Mouse (Mus musculus) retina, postnatal 7 days (tissue): ENCODE results near the gene Tmem179b.
A peak's percentile ranks its signal among the peaks of the same experiment; 100 is the strongest.

Experiments used
- DNase-seq: peaks from one replicate; pipeline ENCODE4 v3.0.0-alpha.2; 2012; ENCODE audit warnings: low read depth, low spot score

Tmem179b gene

DNA sequence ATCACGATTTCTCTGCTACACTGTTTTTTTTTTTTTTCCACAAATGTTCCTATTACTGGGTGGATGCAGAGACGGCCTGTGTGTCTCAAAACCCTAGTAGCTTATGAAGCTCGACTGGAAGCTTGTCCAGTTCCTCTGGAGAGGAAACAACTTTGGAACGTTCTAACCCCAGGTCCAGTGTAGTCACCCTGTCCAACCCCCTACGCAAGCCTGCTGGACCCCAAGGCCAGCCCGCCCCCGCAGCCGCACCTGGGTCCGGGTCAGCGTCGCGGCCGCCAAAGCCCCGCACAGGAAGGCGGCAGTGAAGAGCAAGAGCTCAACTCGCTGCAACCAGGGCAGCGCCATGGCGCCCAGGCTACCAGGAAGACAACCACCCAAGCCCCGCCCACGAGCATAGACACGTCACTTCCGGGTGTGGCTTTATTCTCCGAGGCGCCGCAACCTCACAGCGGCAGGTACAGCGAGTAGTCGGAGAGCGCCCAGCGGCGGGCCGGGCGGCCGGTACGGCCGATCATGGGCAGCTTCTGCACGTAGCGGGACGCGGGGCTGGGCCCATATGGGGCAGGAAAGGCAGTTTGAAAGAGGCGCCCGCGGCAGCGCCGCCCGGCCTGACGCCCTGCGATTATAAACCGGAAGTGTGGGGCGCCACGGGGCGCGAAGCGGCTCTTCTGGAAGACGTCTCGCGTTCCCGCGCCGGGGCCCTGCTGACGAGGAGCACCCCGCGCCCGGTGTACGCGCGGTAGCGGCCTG, at the start of gene Tmem179b:
Gene Tmem179b (minus strand): TSS at position 382 of the 750 bp plus-strand sequence.
- DNase-seq = peak; percentile 96

DNA sequence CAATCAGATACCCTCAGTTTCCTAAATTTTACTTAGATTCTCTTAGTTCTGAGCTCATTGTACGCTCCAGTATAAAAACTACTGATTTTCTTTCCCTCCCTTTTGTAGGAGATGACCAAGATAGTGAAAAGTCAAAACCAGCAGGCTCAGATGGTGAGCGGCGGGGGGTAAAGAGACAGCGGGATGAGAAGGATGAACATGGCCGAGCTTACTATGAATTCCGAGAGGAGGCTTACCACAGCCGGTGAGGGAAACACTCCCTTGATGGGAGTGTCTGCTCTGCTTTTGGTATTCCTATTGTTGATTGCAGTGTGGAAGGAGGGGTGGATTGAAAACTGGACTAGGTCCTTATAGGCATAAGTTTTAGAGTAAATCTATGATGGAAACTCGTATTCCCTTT, 48.4 kb upstream of the Tmem179b start:
- DNase-seq = no peak

GRCm38 (mm10) chr19:8821146-8821545, 46.9 kb upstream of the Tmem179b start:
- no peak for DNase-seq

- DNase-seq = no peak
Observed at GRCm38 (mm10) chr19:8820424-8820956, 46.2 kb upstream of the Tmem179b start.

- DNase-seq = peak; percentile 97
Observed at GRCm38 (mm10) chr19:8819596-8820423, 45.5 kb upstream of the Tmem179b start, which contains the start of gene Hnrnpul2. Gene Hnrnpul2 (plus strand): TSS chr19:8820010.

GRCm38 (mm10) chr19:8818801-8819595, 44.7 kb upstream of the Tmem179b start, which contains the start of gene Ttc9c:
Gene Ttc9c (minus strand): TSS chr19:8819333.
- DNase-seq = peak; percentile 92

DNA sequence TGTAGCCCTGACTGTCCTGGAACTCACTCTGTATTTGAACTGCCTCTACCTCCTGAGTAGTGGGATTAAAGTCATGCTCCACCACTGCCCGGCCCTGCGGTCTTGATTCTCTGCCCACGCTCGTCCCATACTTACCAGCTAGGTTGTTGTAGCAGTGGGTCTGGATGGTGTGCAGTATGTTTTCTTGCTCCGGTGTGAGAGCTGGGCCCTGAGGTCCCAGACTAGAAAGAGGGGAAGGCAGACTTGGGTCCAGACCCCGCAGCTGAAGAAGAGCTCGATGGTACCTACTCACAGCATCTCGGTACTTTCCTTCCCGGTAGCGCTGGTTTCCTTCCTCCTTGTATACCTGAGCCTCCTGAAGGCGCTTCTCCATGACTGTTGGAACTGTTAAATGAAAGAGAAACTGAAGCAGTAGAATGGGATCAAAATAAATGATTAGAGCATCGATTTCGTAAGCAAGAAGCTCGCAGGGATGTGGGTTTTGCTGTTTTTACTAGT, 44.1 kb upstream of the Tmem179b start:
- no peak for DNase-seq

- peak; percentile 70 for DNase-seq
Observed at GRCm38 (mm10) chr19:8817001-8817400, 42.7 kb upstream of the Tmem179b start.

GRCm38 (mm10) chr19:8815812-8816211, 41.5 kb upstream of the Tmem179b start:
- DNase-seq = no peak

- no peak for DNase-seq
Observed at GRCm38 (mm10) chr19:8806810-8807209, 32.5 kb upstream of the Tmem179b start.

GRCm38 (mm10) chr19:8803879-8804660, 29.8 kb upstream of the Tmem179b start:
- DNase-seq = no peak

DNA sequence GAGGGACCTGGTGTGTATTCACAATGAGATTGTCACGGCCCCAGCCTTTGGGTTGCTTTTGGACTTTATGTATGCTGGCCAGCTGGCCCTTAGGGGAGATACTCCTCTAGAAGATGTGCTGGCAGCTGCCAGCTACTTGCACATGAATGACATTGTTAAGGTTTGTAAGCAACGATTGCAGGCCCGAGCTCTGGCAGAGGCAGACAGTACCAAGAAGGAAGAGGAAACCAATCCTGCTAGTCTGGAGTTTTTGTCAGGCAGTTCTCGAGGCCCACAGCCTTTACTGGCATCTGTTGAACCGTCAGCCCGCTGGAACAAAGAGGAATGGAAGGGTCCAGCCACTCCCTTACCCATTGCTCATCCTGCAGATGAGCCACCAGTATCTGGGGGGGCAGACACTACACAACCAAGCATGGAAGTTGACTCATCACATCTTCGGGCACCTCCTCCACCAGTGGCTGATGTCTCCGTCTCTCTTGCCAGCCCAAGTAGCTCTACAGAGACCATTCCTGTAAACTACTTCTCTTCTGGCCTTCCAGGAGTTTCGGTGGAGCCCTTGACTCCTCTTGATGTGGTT, 29.0 kb upstream of the Tmem179b start:
- no peak for DNase-seq

DNA sequence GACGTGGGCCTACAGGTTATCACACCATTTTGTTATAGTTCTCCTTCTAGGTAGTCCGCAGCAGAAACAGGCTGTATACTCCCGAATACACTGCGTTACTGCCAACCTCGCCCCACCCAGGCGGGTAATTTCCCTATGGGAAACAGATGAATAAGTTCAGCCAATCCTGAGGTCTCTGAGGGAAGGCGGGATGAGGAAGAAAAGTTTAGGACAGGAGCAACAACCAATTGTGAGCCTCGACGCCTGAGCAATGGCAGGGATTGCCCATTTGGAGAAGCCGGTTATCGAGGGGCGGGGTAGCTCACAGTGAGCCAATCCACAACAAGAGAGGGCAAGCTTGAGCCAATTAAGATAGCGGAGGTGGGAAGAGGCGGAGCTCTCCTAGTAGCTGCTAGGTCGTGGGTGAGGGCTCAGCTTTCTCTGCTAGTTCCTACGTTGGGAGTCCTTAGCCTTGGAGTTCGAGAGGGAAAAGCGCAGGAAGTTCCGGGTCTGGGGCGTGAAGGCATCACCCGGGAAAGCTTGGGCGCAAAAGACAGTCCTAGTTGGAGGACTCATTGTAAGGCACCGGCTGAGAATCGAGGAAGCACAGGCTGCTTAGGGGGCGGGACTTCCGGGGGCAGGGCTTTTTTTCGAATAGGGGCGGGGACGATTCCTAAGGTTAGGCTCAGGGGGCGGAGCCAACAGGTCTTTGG, 28.0 kb upstream of the Tmem179b start, which contains the start of gene Zbtb3:
Gene Zbtb3 (plus strand): TSS at position 426 of the 692 bp plus-strand sequence.
- DNase-seq = peak; percentile 90

DNA sequence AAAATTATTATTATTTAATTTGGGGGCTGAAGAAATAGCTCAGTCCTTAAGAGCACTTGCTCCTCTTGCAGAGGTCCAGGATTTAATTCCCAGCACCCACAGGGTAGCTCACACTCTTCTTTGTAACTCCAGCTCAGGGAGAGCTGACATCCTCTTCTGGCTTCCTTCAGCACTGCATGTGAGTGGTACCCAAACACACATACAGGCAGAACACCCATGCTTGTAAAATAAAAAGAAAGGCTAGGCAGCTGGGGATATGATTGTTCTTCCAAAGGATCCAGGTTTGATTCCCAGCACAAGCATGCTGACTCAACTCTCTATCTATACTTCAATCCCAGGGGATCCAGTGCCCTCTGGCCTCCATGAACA, 24.7 kb upstream of the Tmem179b start:
- no peak for DNase-seq

GRCm38 (mm10) chr19:8798264-8798946, 24.1 kb upstream of the Tmem179b start, which contains the start of gene Polr2g:
Gene Polr2g (minus strand): TSS chr19:8798577.
- DNase-seq = peak; percentile 81

DNA sequence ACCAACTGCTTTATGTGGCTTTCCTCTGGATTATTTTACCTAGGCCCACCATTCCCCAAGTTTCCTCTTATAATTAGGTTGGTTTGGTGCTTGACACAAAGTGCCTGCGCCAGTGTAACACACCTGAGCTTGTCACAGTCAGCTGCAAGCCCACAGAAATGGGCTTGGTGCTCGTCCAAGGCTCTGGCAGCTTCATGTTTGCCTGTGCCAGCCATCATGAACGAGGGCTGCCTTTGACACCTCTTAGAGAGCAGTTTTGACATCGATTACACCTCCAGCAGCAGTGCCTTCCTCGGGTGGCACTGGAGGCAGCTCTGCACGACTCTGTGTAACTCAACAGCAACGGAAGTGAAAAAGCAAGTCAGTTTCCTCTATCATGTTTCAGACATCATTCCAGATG, 15.9 kb upstream of the Tmem179b start:
- DNase-seq = no peak

GRCm38 (mm10) chr19:8789171-8789570, 14.9 kb upstream of the Tmem179b start:
- DNase-seq = no peak

DNA sequence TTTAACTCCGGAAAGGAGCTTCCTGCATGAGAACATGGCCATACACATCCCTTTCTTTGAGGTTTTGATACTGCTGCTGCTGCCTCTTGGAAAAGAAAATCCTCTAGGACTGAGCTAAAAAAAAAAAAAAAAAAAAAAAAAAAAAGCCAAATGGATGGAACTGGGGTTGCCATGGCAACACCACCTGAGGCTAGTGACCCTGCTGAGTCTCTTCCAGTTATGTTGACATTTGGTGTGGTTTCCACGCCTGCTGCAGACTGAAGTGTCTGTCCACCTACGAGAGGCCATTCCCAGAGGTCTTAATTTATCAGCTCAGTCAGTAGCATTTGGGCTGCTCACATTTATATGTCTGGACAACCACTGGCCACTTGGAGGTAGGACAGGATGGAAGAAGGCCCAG, 14.3 kb upstream of the Tmem179b start:
- no peak for DNase-seq
